Mouse (Mus musculus) kidney, adult 2 months (tissue): Measurements from ENCODE around the gene Clic4. TPM values are rescaled to one million over a fixed set of nuclear protein-coding genes. Genes with fewer than 3 reads are reported as not detected.

Experiments used
- DNase-seq: peaks from one replicate; pipeline ENCODE4 v3.0.0; 2021
- H3K27ac ChIP-seq: fragments of 200-500 bp; 2 replicates; pipeline ENCODE4 v1.5.1; 2012; ENCODE audit warnings: low read depth, low read length, control low read depth, inconsistent platforms; ENCODE audit not compliant: insufficient read depth
- H3K27me3 ChIP-seq: fragments of 200-500 bp; replicated peaks from 2 replicates; pipeline ENCODE4 v1.6.1; 2012; ENCODE audit warnings: mild to moderate bottlenecking, moderate library complexity, low read length, inconsistent platforms; ENCODE audit not compliant: control insufficient read depth, insufficient read depth
- H3K36me3 ChIP-seq: fragments of 200-500 bp; 2 replicates; pipeline ENCODE4 v1.6.1; 2012; ENCODE audit warnings: mild to moderate bottlenecking, moderate library complexity, low read length, inconsistent platforms; ENCODE audit not compliant: control insufficient read depth, insufficient read depth
- H3K4me1 ChIP-seq: fragments of 200-500 bp; 2 replicates; pipeline ENCODE4 v1.6.1; 2011; ENCODE audit warnings: low read length; ENCODE audit not compliant: control insufficient read depth, insufficient read depth
- H3K4me3 ChIP-seq: fragments of 200-500 bp; 2 replicates; pipeline ENCODE4 v1.5.1; 2011; ENCODE audit warnings: mild to moderate bottlenecking, low read depth, low read length, control low read depth; ENCODE audit not compliant: insufficient read depth
- CTCF ChIP-seq: fragments of 200-500 bp; conservative IDR thresholded peaks from 2 replicates; pipeline ENCODE4 v1.5.1; 2011; ENCODE audit warnings: low read depth, mild to moderate bottlenecking, control low read depth, low read length, moderate library complexity, mixed read lengths; ENCODE audit not compliant: insufficient read depth, insufficient read length
- POLR2A ChIP-seq: fragments of 200-500 bp; IDR thresholded peaks from one replicate; pipeline ENCODE4 v1.6.1; 2011; ENCODE audit warnings: low read depth, low read length, control low read depth
- WGBS: fragments of 180-500 bp; shearing (Covaris S2); methylation state at CpG from one replicate; pipeline ENCODE4 v1.1.7; 2018; 5-methylcytosine and 5-hydroxymethylcytosine counted together
- polyA plus RNA-seq: library from polyadenylated mRNA; depleted of rRNA; stranded (reverse); fragments of >200 nt; gene quantifications from 2 replicates; pipeline ENCODE4 v1.2.3, GENCODE M21; 2012; rRNA removed

Gene Clic4
- 86.6 and 91.1 TPM in 2 replicates for polyA plus RNA-seq

- Histone ChIP-seq H3K4me1 (peaks cover 33% of the 10 kb centered on the region), H3K27ac (peak within 1 kb of the TSS; percentile 83), H3K36me3 (no peaks in the 10 kb centered on the region), H3K4me3 (peak within 1 kb of the TSS; percentile 79), H3K27me3 (no peaks in the 10 kb centered on the region)
- DNase-seq = peak; percentile 100
- TF ChIP-seq POLR2A (peak; percentile 98), CTCF (peak; percentile 23; the same call in 1 of the 2 replicates)
- WGBS = under 1% methylated on average over 64 of the region's 64 CpGs
These were observed at the start of gene Clic4 for GRCm38 (mm10) chr4:135272640-135273306. Gene Clic4, minus strand, starts transcription at chr4:135272814.

DNA sequence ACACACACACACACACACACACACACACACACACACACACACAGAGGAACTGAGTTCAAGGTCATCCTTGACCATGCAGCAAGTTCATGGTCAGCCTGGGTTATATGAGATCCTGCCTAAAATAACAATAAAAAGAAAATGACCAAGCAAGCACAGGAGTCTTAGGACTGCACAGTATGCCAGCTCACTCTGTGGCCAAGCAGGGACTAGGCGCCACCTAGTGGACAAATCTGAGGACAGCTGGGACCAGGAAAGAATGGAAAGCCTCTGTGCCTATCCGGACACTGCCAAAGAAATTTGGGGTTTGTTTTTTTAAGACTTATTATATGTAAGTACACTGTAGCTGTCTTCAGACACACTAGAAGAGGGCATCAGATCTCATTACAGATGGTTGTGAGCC, 45.4 kb upstream of the Clic4 start:
- H3K4me3 ChIP-seq = no peak overlapping the region
- TF ChIP-seq CTCF = peak; percentile 98
- no peak for TF ChIP-seq POLR2A
- 11% methylated on average over 2 of the region's 2 CpGs for whole genome bisulfite sequencing
- H3K27me3 ChIP-seq = no peaks in the 10 kb centered on the region
- peak; percentile 80 for DNase-seq
- H3K36me3 ChIP-seq = peaks cover 4% of the 10 kb centered on the region; the same call in 1 of the 2 replicates
- H3K27ac ChIP-seq = no peak overlapping the region
- peaks cover 9% of the 10 kb centered on the region for H3K4me1 ChIP-seq

DNA sequence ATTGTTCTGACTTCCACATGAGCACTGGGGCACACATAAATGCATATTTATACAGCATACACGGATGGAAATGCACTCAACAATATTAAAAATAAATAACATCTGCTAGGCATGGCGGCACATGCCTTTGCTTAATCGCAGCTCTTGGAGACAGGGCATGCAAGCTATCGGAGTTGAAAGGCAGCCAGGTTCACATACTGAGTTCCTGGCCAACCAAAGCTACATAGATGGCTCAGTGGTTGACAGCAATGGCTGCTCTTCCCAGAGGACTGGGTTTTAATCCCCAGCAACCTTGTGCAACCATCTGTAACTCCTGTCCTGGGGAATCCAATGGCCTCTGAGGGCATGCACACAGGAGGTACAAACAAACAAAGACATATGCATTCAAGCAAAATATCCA, 44.9 kb upstream of the Clic4 start:
- WGBS = 62% methylated on average over 4 of the region's 4 CpGs
- no peak overlapping the region for H3K4me3 ChIP-seq
- TF ChIP-seq CTCF (no peak), POLR2A (no peak)
- H3K4me1 ChIP-seq = peaks cover 11% of the 10 kb centered on the region
- peaks cover 4% of the 10 kb centered on the region; the same call in 1 of the 2 replicates for H3K36me3 ChIP-seq
- DNase-seq = no peak
- no peaks in the 10 kb centered on the region for H3K27me3 ChIP-seq
- no peak overlapping the region for H3K27ac ChIP-seq

DNA sequence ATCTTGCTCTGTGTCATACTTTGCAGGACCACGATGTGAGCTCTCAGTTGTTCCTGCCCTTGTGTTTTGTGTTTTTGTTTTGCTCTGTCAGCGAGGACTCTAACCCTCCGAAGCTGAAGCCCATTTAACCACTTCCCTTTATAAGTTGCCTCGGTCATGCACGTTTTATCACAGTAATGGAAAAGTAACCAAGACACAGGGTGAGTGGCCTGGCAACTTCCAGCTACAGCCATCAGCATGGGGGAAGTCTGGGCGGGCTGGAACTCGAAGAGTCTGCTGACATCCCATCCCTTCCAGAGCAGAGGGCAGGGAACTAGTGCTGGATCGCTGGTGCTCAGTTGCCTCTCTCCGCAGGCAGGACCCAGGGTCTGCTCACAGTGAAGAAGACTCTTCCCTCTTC, 42.7 kb upstream of the Clic4 start:
- Histone ChIP-seq H3K27me3 (no peaks in the 10 kb centered on the region), H3K36me3 (peaks cover 2% of the 10 kb centered on the region; the same call in 1 of the 2 replicates), H3K4me3 (no peak overlapping the region), H3K27ac (no peak overlapping the region), H3K4me1 (peaks cover 11% of the 10 kb centered on the region)
- DNase-seq = no peak
- TF ChIP-seq CTCF (no peak), POLR2A (no peak)
- 94% methylated on average over 9 of the region's 9 CpGs for WGBS

- Histone ChIP-seq H3K27ac (no peak overlapping the region), H3K27me3 (no peaks in the 10 kb centered on the region), H3K4me3 (no peak overlapping the region), H3K36me3 (no peaks in the 10 kb centered on the region), H3K4me1 (peaks cover 11% of the 10 kb centered on the region)
- 93% methylated on average over 11 of the region's 11 CpGs for WGBS
- DNase-seq = no peak
- TF ChIP-seq POLR2A (no peak), CTCF (no peak)
These were observed 41.8 kb upstream of the Clic4 start for GRCm38 (mm10) chr4:135314419-135314832.

- H3K27me3 ChIP-seq = no peaks in the 10 kb centered on the region
- H3K4me3 ChIP-seq = no peak overlapping the region
- peak; percentile 47 for DNase-seq
- H3K36me3 ChIP-seq = no peaks in the 10 kb centered on the region
- peaks cover 11% of the 10 kb centered on the region for H3K4me1 ChIP-seq
- WGBS = 51% methylated on average over 9 of the region's 9 CpGs
- H3K27ac ChIP-seq = peak overlapping the region; percentile 77; the same call in 1 of the 2 replicates
- no peak for TF ChIP-seq CTCF
- TF ChIP-seq POLR2A = no peak
These were observed 41.2 kb upstream of the Clic4 start for GRCm38 (mm10) chr4:135313761-135314241.

DNA sequence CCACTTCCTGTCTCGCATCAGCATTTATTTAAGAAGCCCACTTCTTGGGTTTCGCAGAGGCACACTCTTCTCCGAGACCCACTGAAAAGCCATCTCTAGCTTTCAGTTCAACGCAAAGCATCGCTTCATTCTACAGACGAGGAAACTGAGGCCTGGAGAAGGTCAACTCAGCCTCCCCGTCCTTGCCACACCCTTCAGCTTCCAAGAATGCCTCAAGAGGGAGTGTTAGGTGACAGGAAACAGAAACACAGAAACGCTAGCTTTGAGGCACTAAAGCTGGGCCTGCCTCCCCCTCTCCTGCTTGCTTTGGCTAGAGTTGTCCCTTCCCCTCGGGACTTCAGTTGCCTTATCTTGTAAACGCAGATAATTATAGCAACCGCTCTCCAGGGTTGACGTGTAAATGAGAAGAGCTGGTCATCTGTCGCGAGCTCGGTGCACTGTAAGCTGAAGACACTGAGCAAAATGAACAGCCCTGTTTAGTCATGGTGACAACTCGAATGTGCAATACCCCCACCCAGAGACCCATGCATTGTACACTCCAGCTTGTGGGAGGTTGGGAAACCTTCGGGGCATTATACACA, 40.6 kb upstream of the Clic4 start:
- WGBS = 41% methylated on average over 17 of the region's 17 CpGs
- Histone ChIP-seq H3K4me1 (peaks cover 11% of the 10 kb centered on the region), H3K36me3 (no peaks in the 10 kb centered on the region), H3K27me3 (no peaks in the 10 kb centered on the region), H3K4me3 (no peak overlapping the region), H3K27ac (peak overlapping the region; percentile 77)
- peak; percentile 54 for DNase-seq
- TF ChIP-seq CTCF (no peak), POLR2A (no peak)
